Mouse (Mus musculus): ENCODE results near the gene Fdxr. TPM values are rescaled to one million over a fixed set of nuclear protein-coding genes. Genes with fewer than 3 reads are reported as not detected.

Fdxr gene
- total RNA-seq, 2 experiments from 2014 or later, result 5.0 to 5.7 TPM

Small RNA genes within 50 kb of the gene (microRNA-seq; reads per million reads assigned to microRNA genes)
- gene Gm25837, result 0 reads per million in 2 experiments

Other genes starting within 250 kb of the Fdxr start
- gene Cd300ld5, start 239.3 kb downstream of the Fdxr start, total RNA-seq (2021), result 1 to 10 TPM; 1.4 to 4.7 TPM
- 1 to 10 TPM; 2.4 to 3.7 TPM for gene Cd300ld3, start 228.6 kb downstream of the Fdxr start, total RNA-seq (2021)
- not detected for gene Cd300e, start 214.9 kb downstream of the Fdxr start, total RNA-seq (2021)
- under 1 TPM; 0.21 to 0.77 TPM for gene Rab37, start 185.6 kb downstream of the Fdxr start, total RNA-seq (2021)
- gene Cd300lf, start 143.1 kb downstream of the Fdxr start, total RNA-seq (2021), result under 1 TPM in 1 of 2 experiments, not detected in 1; 0.34 TPM
- 1 to 10 TPM; 6.5 to 8.3 TPM for gene Slc9a3r1, start 113.7 kb downstream of the Fdxr start, total RNA-seq (2021)
- 1 to 10 TPM; 3.9 to 6.4 TPM for gene Tmem104, start 89.6 kb downstream of the Fdxr start, total RNA-seq (2021)
- gene Nat9, start 89.2 kb downstream of the Fdxr start, total RNA-seq (2021), result 10 to 100 TPM; 13.7 to 14.8 TPM
- gene Grin2c, start 9.8 kb downstream of the Fdxr start, total RNA-seq (2021), result under 1 TPM; 0.05 to 0.16 TPM
- gene Fads6, start 20.6 kb upstream of the Fdxr start, total RNA-seq (2021), result 1 to 10 TPM in 1 of 2 experiments, under 1 TPM in 1; 0.86 to 1.1 TPM
- not detected for gene Otop2, start 30.1 kb upstream of the Fdxr start, total RNA-seq (2021)
- under 1 TPM; 0.09 to 0.16 TPM for gene Ush1g, start 45.0 kb upstream of the Fdxr start, total RNA-seq (2021)
- gene Otop3, start 57.7 kb upstream of the Fdxr start, total RNA-seq (2021), result not detected
- gene Hid1, start 90.7 kb upstream of the Fdxr start, total RNA-seq (2021), result 1 to 10 TPM; 5.7 to 6.1 TPM
- 10 to 100 TPM in 1 of 2 experiments, 1 to 10 TPM in 1; 9.8 to 17.0 TPM for gene Cdr2l, start 104.9 kb upstream of the Fdxr start, total RNA-seq (2021)
- 100 to 1,000 TPM in 1 of 2 experiments, 10 to 100 TPM in 1; 89.1 to 100 TPM for gene Mrpl58, start 126.7 kb upstream of the Fdxr start, total RNA-seq (2021)
- gene Atp5h, start 142.9 kb upstream of the Fdxr start, total RNA-seq (2021), result 1,000 to 10,000 TPM; 1,026 to 1,088 TPM
- 10 to 100 TPM; 16.2 to 19.4 TPM for gene Kctd2, start 143.1 kb upstream of the Fdxr start, total RNA-seq (2021)
- gene Trim80, start 163.5 kb upstream of the Fdxr start, total RNA-seq (2021), result not detected
- not detected for gene Slc16a5, start 185.4 kb upstream of the Fdxr start, total RNA-seq (2021)
- 1 to 10 TPM; 1.2 to 2.4 TPM for gene Armc7, start 198.6 kb upstream of the Fdxr start, total RNA-seq (2021)
- 10 to 100 TPM; 17.3 to 19.0 TPM for gene Nt5c, start 214.8 kb upstream of the Fdxr start, total RNA-seq (2021)
- 100 to 1,000 TPM; 132 to 134 TPM for gene Jpt1, start 237.3 kb upstream of the Fdxr start, total RNA-seq (2021)